Mouse (Mus musculus) liver, embryonic 15.5 days (tissue): ENCODE results near the gene Gm45062. TPM values are rescaled to one million over a fixed set of nuclear protein-coding genes. Genes with fewer than 3 reads are reported as not detected.
"Not testable (repeated sequence)": the region's sequence is repeated elsewhere in the genome, so short reads cannot be mapped to it uniquely, and the experiment has no call there.

ENCODE experiments used
- ATAC-seq: fragments of 200-750 bp; cut with Nextera tagmentation; 2 replicates; pipeline ENCODE4 v1.8.0; 2017; ENCODE audit warnings: moderate number of reproducible peaks, mild to moderate bottlenecking, moderate library complexity; ENCODE audit not compliant: insufficient read depth
- H3K27ac ChIP-seq: fragments of 300-500 bp; sonication (generic); replicated peaks from 2 replicates; pipeline ENCODE4 v1.5.1; 2015; ENCODE audit warnings: mild to moderate bottlenecking, inconsistent platforms
- H3K27me3 ChIP-seq: fragments of 300-500 bp; sonication (generic); 2 replicates; pipeline ENCODE4 v1.6.1; 2015; ENCODE audit warnings: mild to moderate bottlenecking, inconsistent platforms
- H3K36me3 ChIP-seq: fragments of 300-500 bp; sonication (generic); replicated peaks from 2 replicates; pipeline ENCODE4 v1.6.1; 2015; ENCODE audit warnings: moderate library complexity, mild to moderate bottlenecking, inconsistent platforms
- H3K4me1 ChIP-seq: fragments of 300-500 bp; sonication (generic); replicated peaks from 2 replicates; pipeline ENCODE4 v1.6.1; 2015; ENCODE audit warnings: inconsistent platforms
- H3K4me2 ChIP-seq: fragments of 300-500 bp; sonication (generic); 2 replicates; pipeline ENCODE4 v1.6.1; 2015; ENCODE audit warnings: moderate library complexity, mild to moderate bottlenecking, inconsistent platforms
- H3K4me3 ChIP-seq: fragments of 300-500 bp; sonication (generic); replicated peaks from 2 replicates; pipeline ENCODE4 v1.5.1; 2015; ENCODE audit warnings: mild to moderate bottlenecking, inconsistent platforms
- H3K9ac ChIP-seq: fragments of 300-500 bp; sonication (generic); 2 replicates; pipeline ENCODE4 v1.6.1; 2015; ENCODE audit warnings: moderate library complexity, mild to moderate bottlenecking, inconsistent platforms
- H3K9me3 ChIP-seq: fragments of 300-500 bp; sonication (generic); replicated peaks from 2 replicates; pipeline ENCODE4 v1.6.1; 2016; ENCODE audit warnings: inconsistent platforms
- WGBS: fragments of 180-500 bp; shearing (Covaris S2); methylation state at CpG from one replicate; pipeline ENCODE4 v1.1.7; 2015; ENCODE audit warnings: mixed read lengths; ENCODE audit not compliant: insufficient replicate concordance; 5-methylcytosine and 5-hydroxymethylcytosine counted together
- polyA plus RNA-seq: library from polyadenylated mRNA; unstranded; fragments of >200 nt; fragmentation: Nextera tagmentation; extraction: Ambion mirVana; gene quantifications from 2 replicates; pipeline ENCODE4 v1.2.1, GENCODE M21; 2015

The Gm45062 gene
- polyA plus RNA-seq, 1 experiment from 2014 or later, result 1.8 TPM

GRCm38 (mm10) chr6:8319591-8319990, 60.3 kb downstream of the Gm45062 start:
- no peak for ATAC-seq
- Histone ChIP-seq H3K4me1 (no peaks in the 10 kb centered on the region), H3K27ac (no peak overlapping the region), H3K9me3 (no peaks in the 10 kb centered on the region), H3K27me3 (no peaks in the 10 kb centered on the region), H3K9ac (no peak overlapping the region), H3K4me2 (no peak overlapping the region), H3K4me3 (no peak overlapping the region), H3K36me3 (no peaks in the 10 kb centered on the region)
- WGBS, result 80% methylated on average over 2 of the region's 2 CpGs

- not testable (repeated sequence) for ATAC-seq, H3K36me3 ChIP-seq
These were observed 72.2 kb downstream of the Gm45062 start for GRCm38 (mm10) chr6:8331496-8331895.

GRCm38 (mm10) chr6:8333380-8333779, 74.1 kb downstream of the Gm45062 start:
- Histone ChIP-seq H3K4me2 (no peak overlapping the region), H3K27ac (no peak overlapping the region), H3K4me3 (no peak overlapping the region), H3K27me3 (no peaks in the 10 kb centered on the region), H3K36me3 (no peaks in the 10 kb centered on the region), H3K9me3 (0 out of 2 replicates have a peak, but pooled peaks cover 4% of the 10 kb centered on the region), H3K4me1 (peaks cover 4% of the 10 kb centered on the region; the same call in 1 of the 2 replicates), H3K9ac (no peak overlapping the region)
- WGBS, result 86% methylated on average over 1 of the region's 1 CpGs
- ATAC-seq, result no peak

More at GRCm38 (mm10) chr6:8331496-8331895, 72.2 kb downstream of the Gm45062 start:
- H3K9ac ChIP-seq, H3K4me1 ChIP-seq, H3K27ac ChIP-seq, H3K27me3 ChIP-seq, H3K4me3 ChIP-seq, H3K4me2 ChIP-seq, H3K9me3 ChIP-seq: not testable (repeated sequence)
- WGBS, result 75% methylated on average over 3 of the region's 3 CpGs

- WGBS, result 76% methylated on average over 9 of the region's 9 CpGs
- H3K36me3 ChIP-seq, result no peaks in the 10 kb centered on the region
- H3K4me1 ChIP-seq, result peaks cover 4% of the 10 kb centered on the region; the same call in 1 of the 2 replicates
- no peaks in the 10 kb centered on the region for H3K27me3 ChIP-seq
- no peak overlapping the region for H3K9ac ChIP-seq
- no peak overlapping the region for H3K27ac ChIP-seq
- H3K9me3 ChIP-seq, result 0 out of 2 replicates have a peak, but pooled peaks cover 3% of the 10 kb centered on the region
- ATAC-seq, result no peak
- H3K4me2 ChIP-seq, result no peak overlapping the region
- H3K4me3 ChIP-seq, result no peak overlapping the region
These were observed 77.5 kb downstream of the Gm45062 start for GRCm38 (mm10) chr6:8336487-8337390.

- Histone ChIP-seq H3K4me3 (no peak overlapping the region), H3K9me3 (no peaks in the 10 kb centered on the region), H3K4me2 (no peak overlapping the region), H3K27me3 (no peaks in the 10 kb centered on the region), H3K27ac (no peak overlapping the region), H3K9ac (no peak overlapping the region), H3K36me3 (no peaks in the 10 kb centered on the region), H3K4me1 (peaks cover 19% of the 10 kb centered on the region)
- WGBS, result 63% methylated on average over 6 of the region's 6 CpGs
- no peak for ATAC-seq
These were observed 80.2 kb downstream of the Gm45062 start for GRCm38 (mm10) chr6:8339453-8339852.

- WGBS, result 29% methylated on average over 4 of the region's 4 CpGs
- H3K27me3 ChIP-seq, result no peaks in the 10 kb centered on the region
- H3K4me1 ChIP-seq, result peaks cover 35% of the 10 kb centered on the region
- peak; percentile 30; the same call in 1 of the 2 replicates for ATAC-seq
- H3K4me3 ChIP-seq, result no peak overlapping the region
- no peak overlapping the region for H3K9ac ChIP-seq
- H3K9me3 ChIP-seq, result no peaks in the 10 kb centered on the region
- H3K27ac ChIP-seq, result peak overlapping the region; percentile 38
- no peaks in the 10 kb centered on the region for H3K36me3 ChIP-seq
- peak overlapping the region; percentile 54 for H3K4me2 ChIP-seq
These were observed 84.0 kb downstream of the Gm45062 start for GRCm38 (mm10) chr6:8343271-8343670.

- H3K27me3 ChIP-seq, result no peaks in the 10 kb centered on the region
- H3K4me2 ChIP-seq, result peak overlapping the region; percentile 18; the same call in 1 of the 2 replicates
- peak; percentile 96 for ATAC-seq
- WGBS, result 42% methylated on average over 5 of the region's 5 CpGs
- H3K9me3 ChIP-seq, result no peaks in the 10 kb centered on the region
- no peak overlapping the region for H3K4me3 ChIP-seq
- H3K9ac ChIP-seq, result no peak overlapping the region
- H3K36me3 ChIP-seq, result no peaks in the 10 kb centered on the region
- H3K4me1 ChIP-seq, result peaks cover 44% of the 10 kb centered on the region
- H3K27ac ChIP-seq, result peak overlapping the region; percentile 75
These were observed 86.1 kb downstream of the Gm45062 start for GRCm38 (mm10) chr6:8345219-8345856.

GRCm38 (mm10) chr6:8347154-8347553, 87.9 kb downstream of the Gm45062 start:
- H3K4me3 ChIP-seq, result no peak overlapping the region
- H3K4me1 ChIP-seq, result peaks cover 44% of the 10 kb centered on the region
- no peaks in the 10 kb centered on the region for H3K9me3 ChIP-seq
- no peaks in the 10 kb centered on the region for H3K27me3 ChIP-seq
- 84% methylated on average over 2 of the region's 2 CpGs for WGBS
- H3K27ac ChIP-seq, result 0 out of 2 replicates have a peak overlapping the region, but pooled peaks have one; percentile 34
- H3K9ac ChIP-seq, result no peak overlapping the region
- H3K36me3 ChIP-seq, result no peaks in the 10 kb centered on the region
- no peak; the same call in 1 of the 2 replicates for ATAC-seq
- no peak overlapping the region for H3K4me2 ChIP-seq

GRCm38 (mm10) chr6:8348344-8348743, 89.1 kb downstream of the Gm45062 start:
- H3K36me3 ChIP-seq, result no peaks in the 10 kb centered on the region
- no peak overlapping the region for H3K9ac ChIP-seq

GRCm38 (mm10) chr6:8349060-8349670, 89.9 kb downstream of the Gm45062 start:
- Histone ChIP-seq H3K27ac (peak overlapping the region; percentile 3; the same call in 1 of the 2 replicates), H3K9ac (no peak overlapping the region), H3K9me3 (no peaks in the 10 kb centered on the region), H3K36me3 (no peaks in the 10 kb centered on the region), H3K4me3 (no peak overlapping the region), H3K4me2 (peak overlapping the region; percentile 32), H3K27me3 (no peaks in the 10 kb centered on the region), H3K4me1 (peaks cover 32% of the 10 kb centered on the region)
- ATAC-seq, result peak; percentile 32; the same call in 1 of the 2 replicates
- WGBS, result 50% methylated on average over 2 of the region's 2 CpGs

More at GRCm38 (mm10) chr6:8348344-8348743, 89.1 kb downstream of the Gm45062 start:
- no peaks in the 10 kb centered on the region for H3K9me3 ChIP-seq
- no peak overlapping the region for H3K4me2 ChIP-seq
- no peak for ATAC-seq
- H3K4me1 ChIP-seq, result peaks cover 39% of the 10 kb centered on the region
- WGBS, result 73% methylated on average over 1 of the region's 1 CpGs
- no peaks in the 10 kb centered on the region for H3K27me3 ChIP-seq
- no peak overlapping the region for H3K27ac ChIP-seq
- no peak overlapping the region for H3K4me3 ChIP-seq

GRCm38 (mm10) chr6:8351507-8351906, 92.3 kb downstream of the Gm45062 start:
- ATAC-seq, result no peak
- Histone ChIP-seq H3K9me3 (no peaks in the 10 kb centered on the region), H3K27ac (no peak overlapping the region), H3K4me3 (no peak overlapping the region), H3K4me1 (peaks cover 14% of the 10 kb centered on the region), H3K36me3 (no peaks in the 10 kb centered on the region), H3K4me2 (no peak overlapping the region), H3K9ac (no peak overlapping the region), H3K27me3 (no peaks in the 10 kb centered on the region)
- 82% methylated on average over 2 of the region's 2 CpGs for WGBS
